Mouse (Mus musculus): Measurements from ENCODE around the gene Col4a2.

GRCm38 (mm10) chr8:11393161-11393560 is 80.6 kb downstream of the Col4a2 start:
- TF ChIP-seq EP300 (IDR thresholded peaks at IDR 0.05) (0 out of 2 replicates have a peak, but pooled peaks have one; percentile 5), CTCF (IDR thresholded peaks at IDR 0.05) (no peak)
